Mouse (Mus musculus) midbrain, embryonic 15.5 days (tissue): ENCODE measurements around the gene Clpb. TPM values are rescaled to one million over a fixed set of nuclear protein-coding genes. Genes with fewer than 3 reads are reported as not detected.

Experiments used
- ATAC-seq: fragments of 200-750 bp; cut with Nextera tagmentation; replicated peaks from 2 replicates; pipeline ENCODE4 v1.8.0; 2017; ENCODE audit warnings: moderate TSS enrichment
- H3K27ac ChIP-seq: fragments of 300-500 bp; sonication (generic); 2 replicates; pipeline ENCODE4 v1.5.1; 2015; ENCODE audit warnings: mild to moderate bottlenecking, inconsistent platforms
- H3K27me3 ChIP-seq: fragments of 300-500 bp; sonication (generic); replicated peaks from 2 replicates; pipeline ENCODE4 v1.6.1; 2015; ENCODE audit warnings: inconsistent platforms
- H3K36me3 ChIP-seq: fragments of 300-500 bp; sonication (generic); replicated peaks from 2 replicates; pipeline ENCODE4 v1.6.1; 2015; ENCODE audit warnings: inconsistent platforms
- H3K4me1 ChIP-seq: fragments of 300-500 bp; sonication (generic); 2 replicates; pipeline ENCODE4 v1.6.1; 2015; ENCODE audit warnings: inconsistent platforms
- H3K4me2 ChIP-seq: fragments of 300-500 bp; sonication (generic); 2 replicates; pipeline ENCODE4 v1.6.1; 2015; ENCODE audit warnings: inconsistent platforms, mild to moderate bottlenecking, moderate library complexity
- H3K4me3 ChIP-seq: fragments of 300-500 bp; sonication (generic); 2 replicates; pipeline ENCODE4 v1.5.1; 2015; ENCODE audit warnings: mild to moderate bottlenecking, inconsistent platforms
- H3K9ac ChIP-seq: fragments of 300-500 bp; sonication (generic); 2 replicates; pipeline ENCODE4 v1.6.1; 2015; ENCODE audit warnings: mild to moderate bottlenecking, inconsistent platforms
- H3K9me3 ChIP-seq: fragments of 300-500 bp; sonication (generic); 2 replicates; pipeline ENCODE4 v1.6.1; 2016; ENCODE audit warnings: inconsistent platforms
- WGBS: fragments of 180-500 bp; shearing (Covaris S2); methylation state at CpG from one replicate; pipeline ENCODE4 v1.1.7; 2015; ENCODE audit warnings: mixed read lengths; 5-methylcytosine and 5-hydroxymethylcytosine counted together
- polyA plus RNA-seq: library from polyadenylated mRNA; unstranded; fragments of >200 nt; fragmentation: Nextera tagmentation; extraction: Ambion mirVana; gene quantifications from 2 replicates; pipeline ENCODE4 v1.2.1, GENCODE M21; 2015

The Clpb gene
- polyA plus RNA-seq, 1 experiment from 2014 or later, result 40.6 TPM

- Histone ChIP-seq H3K4me3 (no peak overlapping the region), H3K4me1 (peaks cover 29% of the 10 kb centered on the region), H3K4me2 (no peak overlapping the region), H3K9me3 (no peaks in the 10 kb centered on the region), H3K27ac (no peak overlapping the region), H3K36me3 (no peaks in the 10 kb centered on the region), H3K9ac (no peak overlapping the region), H3K27me3 (no peaks in the 10 kb centered on the region; the same call in 1 of the 2 replicates)
- ATAC-seq, result no peak
- 58% methylated on average over 3 of the region's 3 CpGs for WGBS
Observed at GRCm38 (mm10) chr7:101833916-101834584, 170.6 kb downstream of the Clpb start.

GRCm38 (mm10) chr7:101834903-101835302, 171.5 kb downstream of the Clpb start:
- Histone ChIP-seq H3K4me3 (no peak overlapping the region), H3K9ac (no peak overlapping the region), H3K4me2 (peak overlapping the region; percentile 100; the same call in 1 of the 2 replicates), H3K27me3 (no peaks in the 10 kb centered on the region; the same call in 1 of the 2 replicates), H3K4me1 (peaks cover 29% of the 10 kb centered on the region), H3K36me3 (no peaks in the 10 kb centered on the region), H3K9me3 (no peaks in the 10 kb centered on the region), H3K27ac (no peak overlapping the region)
- WGBS, result 49% methylated on average over 3 of the region's 3 CpGs
- no peak for ATAC-seq

GRCm38 (mm10) chr7:101835457-101836109, 172.2 kb downstream of the Clpb start:
- ATAC-seq, result no peak
- WGBS, result 49% methylated on average over 5 of the region's 5 CpGs

GRCm38 (mm10) chr7:101836271-101837153, 173.1 kb downstream of the Clpb start:
- Histone ChIP-seq H3K9ac (peak overlapping the region; percentile 59), H3K9me3 (no peaks in the 10 kb centered on the region), H3K4me1 (peaks cover 29% of the 10 kb centered on the region), H3K36me3 (no peaks in the 10 kb centered on the region), H3K27ac (peak overlapping the region; percentile 58), H3K27me3 (no peaks in the 10 kb centered on the region; the same call in 1 of the 2 replicates), H3K4me3 (peak overlapping the region; percentile 63), H3K4me2 (peak overlapping the region; percentile 100)
- WGBS, result under 1% methylated on average over 63 of the region's 63 CpGs
- peak; percentile 64 for ATAC-seq

More at GRCm38 (mm10) chr7:101835457-101836109, 172.2 kb downstream of the Clpb start:
- H3K27me3 ChIP-seq, result no peaks in the 10 kb centered on the region; the same call in 1 of the 2 replicates
- H3K4me3 ChIP-seq, result peak overlapping the region; percentile 63
- H3K9ac ChIP-seq, result no peak overlapping the region
- no peak overlapping the region for H3K27ac ChIP-seq
- H3K9me3 ChIP-seq, result no peaks in the 10 kb centered on the region
- peaks cover 29% of the 10 kb centered on the region for H3K4me1 ChIP-seq
- H3K36me3 ChIP-seq, result no peaks in the 10 kb centered on the region
- peak overlapping the region; percentile 100 for H3K4me2 ChIP-seq

- H3K4me2 ChIP-seq, result peak overlapping the region; percentile 100
- no peaks in the 10 kb centered on the region; the same call in 1 of the 2 replicates for H3K27me3 ChIP-seq
- no peaks in the 10 kb centered on the region for H3K36me3 ChIP-seq
- no peaks in the 10 kb centered on the region for H3K9me3 ChIP-seq
- H3K4me3 ChIP-seq, result peak overlapping the region; percentile 63
- peak overlapping the region; percentile 69 for H3K27ac ChIP-seq
- ATAC-seq, result no peak
- H3K9ac ChIP-seq, result peak overlapping the region; percentile 59; the same call in 1 of the 2 replicates
- H3K4me1 ChIP-seq, result peaks cover 29% of the 10 kb centered on the region
- under 1% methylated on average over 20 of the region's 20 CpGs for WGBS
Observed at GRCm38 (mm10) chr7:101837154-101837605, 173.7 kb downstream of the Clpb start.

GRCm38 (mm10) chr7:101837606-101838471, 174.4 kb downstream of the Clpb start, which contains the start of gene Inppl1:
Gene Inppl1 (minus strand): TSS chr7:101838229.
- Histone ChIP-seq H3K4me2 (peak within 1 kb of the TSS; percentile 100), H3K27me3 (no peaks in the 10 kb centered on the region; the same call in 1 of the 2 replicates), H3K27ac (peak within 1 kb of the TSS; percentile 69), H3K4me1 (peaks cover 29% of the 10 kb centered on the region), H3K9me3 (no peaks in the 10 kb centered on the region), H3K9ac (peak within 1 kb of the TSS; percentile 59), H3K4me3 (peak within 1 kb of the TSS; percentile 63), H3K36me3 (no peaks in the 10 kb centered on the region)
- WGBS, result under 1% methylated on average over 64 of the region's 64 CpGs
- ATAC-seq, result peak; percentile 75

- Histone ChIP-seq H3K4me3 (no peak overlapping the region), H3K4me1 (no peaks in the 10 kb centered on the region), H3K36me3 (no peaks in the 10 kb centered on the region), H3K4me2 (no peak overlapping the region), H3K9me3 (no peaks in the 10 kb centered on the region), H3K27me3 (no peaks in the 10 kb centered on the region), H3K27ac (no peak overlapping the region), H3K9ac (no peak overlapping the region)
- no peak for ATAC-seq
- WGBS, result 79% methylated on average over 6 of the region's 6 CpGs
Observed at GRCm38 (mm10) chr7:101844186-101844585, 180.8 kb downstream of the Clpb start.

Other genes starting within 250 kb of the Clpb start
- gene Pde2a, start 241.9 kb upstream of the Clpb start, polyA plus RNA-seq, result 31.4 and 32.2 TPM in 2 replicates
- gene Art2b, start 78.0 kb upstream of the Clpb start, polyA plus RNA-seq, result not detected in 2 replicates
- 0.10 and 0.55 TPM in 2 replicates for gene Phox2a, start 154.7 kb downstream of the Clpb start, polyA plus RNA-seq
- 11.5 and 14.9 TPM in 2 replicates for gene Inppl1, start 174.6 kb downstream of the Clpb start, polyA plus RNA-seq
- gene Folr2, start 193.6 kb downstream of the Clpb start, polyA plus RNA-seq, result 2.3 and 2.8 TPM in 2 replicates
- gene Anapc15, start 200.1 kb downstream of the Clpb start, polyA plus RNA-seq, result 76.9 and 78.1 TPM in 2 replicates
- 17.4 and 18.8 TPM in 2 replicates for gene Folr1, start 207.2 kb downstream of the Clpb start, polyA plus RNA-seq
- gene Lamtor1, start 242.3 kb downstream of the Clpb start, polyA plus RNA-seq, result 154 and 164 TPM in 2 replicates
- gene Tomt, start 242.7 kb downstream of the Clpb start, polyA plus RNA-seq, result 0.29 and 0.54 TPM in 2 replicates